Mouse (Mus musculus) lung, postnatal 0 days (tissue): ENCODE measurements at regions not wholly inside any gene's neighbourhood (a gene's known extent, or its start where the extent isn't known, plus 50 kb on each side); places are given as distances from the start of the nearest gene placed in this dataset.
"Not testable (repeated sequence)": the region's sequence is repeated elsewhere in the genome, so short reads cannot be mapped to it uniquely, and the experiment has no call there.

Source experiments
- ATAC-seq: fragments of 200-750 bp; cut with Nextera tagmentation; 2 replicates; pipeline ENCODE4 v1.8.0; 2017; ENCODE audit warnings: moderate library complexity
- DNase-seq: peaks from one replicate; pipeline ENCODE4 v3.0.0-alpha.2; 2016; ENCODE audit warnings: low spot score
- H3K27ac ChIP-seq: fragments of 300-500 bp; sonication (generic); 2 replicates; pipeline ENCODE4 v1.5.1; 2014; ENCODE audit warnings: antibody characterized with exemption, mild to moderate bottlenecking, low read length, mixed read lengths
- H3K27me3 ChIP-seq: fragments of 300-500 bp; sonication (generic); replicated peaks from 2 replicates; pipeline ENCODE4 v1.6.1; 2014; ENCODE audit warnings: low read length, mixed read lengths; ENCODE audit not compliant: insufficient read depth
- H3K36me3 ChIP-seq: fragments of 300-500 bp; sonication (generic); 2 replicates; pipeline ENCODE4 v1.6.1; 2014; ENCODE audit warnings: low read length, mixed read lengths; ENCODE audit not compliant: insufficient read depth
- H3K4me1 ChIP-seq: fragments of 300-500 bp; sonication (generic); 2 replicates; pipeline ENCODE4 v1.6.1; 2014; ENCODE audit warnings: antibody characterized with exemption, low read depth, low read length, mixed read lengths; ENCODE audit not compliant: insufficient read depth
- H3K4me2 ChIP-seq: fragments of 300-500 bp; sonication (generic); replicated peaks from 2 replicates; pipeline ENCODE4 v1.6.1; 2014; ENCODE audit warnings: low read depth, mild to moderate bottlenecking, low read length, moderate library complexity, mixed read lengths
- H3K4me3 ChIP-seq: fragments of 300-500 bp; sonication (generic); 2 replicates; pipeline ENCODE4 v1.5.1; 2014; ENCODE audit warnings: low read depth, low read length
- H3K9ac ChIP-seq: fragments of 300-500 bp; sonication (generic); replicated peaks from 2 replicates; pipeline ENCODE4 v1.6.1; 2014; ENCODE audit warnings: low read depth, mild to moderate bottlenecking
- H3K9me3 ChIP-seq: fragments of 300-500 bp; sonication (generic); 2 replicates; pipeline ENCODE4 v1.6.1; 2016; ENCODE audit warnings: low read length, mixed read lengths
- CTCF ChIP-seq: IDR thresholded peaks from 2 replicates; pipeline ENCODE4 v1.5.1; 2016; ENCODE audit warnings: antibody characterized with exemption, mild to moderate bottlenecking
- EP300 ChIP-seq: IDR thresholded peaks from 2 replicates; pipeline ENCODE4 v1.6.1; 2016; ENCODE audit warnings: antibody characterized with exemption, mild to moderate bottlenecking, control low read depth
- WGBS: fragments of 180-500 bp; shearing (Covaris S2); extraction: QIAGEN DNeasy Blood & Tissue Kit; methylation state at CpG from one replicate; pipeline ENCODE4 v1.1.7; 2014; 5-methylcytosine and 5-hydroxymethylcytosine counted together

GRCm38 (mm10) chr3:11020048-11020447 lies 684.6 kb upstream of the Gm38303 start:
- DNase-seq = no peak

GRCm38 (mm10) chr3:11014911-11015310 lies 679.4 kb upstream of the Gm38303 start:
- not testable (repeated sequence) for H3K4me1 ChIP-seq, H3K9me3 ChIP-seq, H3K4me2 ChIP-seq, ATAC-seq, H3K9ac ChIP-seq, H3K4me3 ChIP-seq, H3K27ac ChIP-seq, H3K27me3 ChIP-seq, DNase-seq, H3K36me3 ChIP-seq
- 88% methylated on average over 6 of the region's 21 CpGs for WGBS

More at GRCm38 (mm10) chr3:11020048-11020447, 684.6 kb upstream of the Gm38303 start:
- WGBS = 78% methylated on average over 3 of the region's 3 CpGs
- ATAC-seq = no peak
- H3K4me3 ChIP-seq = no peak overlapping the region
- no peak overlapping the region for H3K9ac ChIP-seq
- no peaks in the 10 kb centered on the region for H3K9me3 ChIP-seq
- no peak for TF ChIP-seq EP300
- TF ChIP-seq CTCF = no peak
- no peaks in the 10 kb centered on the region for H3K4me1 ChIP-seq
- no peak overlapping the region for H3K27ac ChIP-seq
- H3K27me3 ChIP-seq = no peaks in the 10 kb centered on the region
- H3K36me3 ChIP-seq = no peaks in the 10 kb centered on the region
- no peak overlapping the region for H3K4me2 ChIP-seq

GRCm38 (mm10) chr3:11007363-11007762 lies 671.9 kb upstream of the Gm38303 start:
- WGBS = 72% methylated on average over 3 of the region's 3 CpGs
- no peak for ATAC-seq

GRCm38 (mm10) chr3:11006531-11007269 lies 671.2 kb upstream of the Gm38303 start:
- 69% methylated on average over 2 of the region's 2 CpGs for WGBS
- no peak overlapping the region for H3K9ac ChIP-seq
- H3K27ac ChIP-seq = no peak overlapping the region
- no peaks in the 10 kb centered on the region for H3K27me3 ChIP-seq
- TF ChIP-seq CTCF (no peak), EP300 (no peak)
- no peak for ATAC-seq
- no peaks in the 10 kb centered on the region for H3K9me3 ChIP-seq
- no peak overlapping the region for H3K4me2 ChIP-seq
- no peaks in the 10 kb centered on the region for H3K36me3 ChIP-seq
- no peak for DNase-seq
- no peaks in the 10 kb centered on the region for H3K4me1 ChIP-seq
- no peak overlapping the region for H3K4me3 ChIP-seq

More at GRCm38 (mm10) chr3:11007363-11007762, 671.9 kb upstream of the Gm38303 start:
- TF ChIP-seq EP300 (no peak), CTCF (no peak)
- H3K36me3 ChIP-seq = no peaks in the 10 kb centered on the region
- no peaks in the 10 kb centered on the region for H3K4me1 ChIP-seq
- DNase-seq = no peak
- H3K4me2 ChIP-seq = no peak overlapping the region
- H3K9ac ChIP-seq = no peak overlapping the region
- H3K27me3 ChIP-seq = no peaks in the 10 kb centered on the region
- no peak overlapping the region for H3K27ac ChIP-seq
- H3K4me3 ChIP-seq = no peak overlapping the region
- H3K9me3 ChIP-seq = no peaks in the 10 kb centered on the region

- Histone ChIP-seq H3K9me3 (no peaks in the 10 kb centered on the region), H3K36me3 (no peaks in the 10 kb centered on the region), H3K9ac (no peak overlapping the region), H3K4me2 (no peak overlapping the region), H3K4me1 (no peaks in the 10 kb centered on the region), H3K4me3 (no peak overlapping the region), H3K27me3 (no peaks in the 10 kb centered on the region), H3K27ac (no peak overlapping the region)
- TF ChIP-seq CTCF = no peak
- TF ChIP-seq EP300 = no peak
- DNase-seq = no peak
- no peak for ATAC-seq
Measured at GRCm38 (mm10) chr3:10978968-10979367, 643.5 kb upstream of the Gm38303 start.

- Histone ChIP-seq H3K4me1 (no peaks in the 10 kb centered on the region), H3K36me3 (no peaks in the 10 kb centered on the region), H3K4me2 (no peak overlapping the region), H3K9ac (no peak overlapping the region), H3K27ac (no peak overlapping the region), H3K4me3 (no peak overlapping the region), H3K27me3 (no peaks in the 10 kb centered on the region), H3K9me3 (no peaks in the 10 kb centered on the region)
- ATAC-seq = no peak
- WGBS = 80% methylated on average over 3 of the region's 3 CpGs
- TF ChIP-seq CTCF (no peak), EP300 (no peak)
- no peak for DNase-seq
Measured at GRCm38 (mm10) chr3:10974429-10974828, 638.9 kb upstream of the Gm38303 start.

- DNase-seq (peak; percentile 36), ATAC-seq (peak; percentile 53)
- Histone ChIP-seq H3K4me3 (no peak overlapping the region), H3K36me3 (no peaks in the 10 kb centered on the region), H3K4me1 (no peaks in the 10 kb centered on the region), H3K27me3 (no peaks in the 10 kb centered on the region), H3K9ac (no peak overlapping the region), H3K27ac (no peak overlapping the region), H3K4me2 (no peak overlapping the region), H3K9me3 (no peaks in the 10 kb centered on the region)
- WGBS = 47% methylated on average over 1 of the region's 1 CpGs
- TF ChIP-seq EP300 = no peak
- no peak for TF ChIP-seq CTCF
Measured at GRCm38 (mm10) chr3:10952583-10952982, 617.1 kb upstream of the Gm38303 start.
